Mouse (Mus musculus) intestine, embryonic 14.5 days (tissue): ENCODE results near the gene Chn2. TPM values are rescaled to one million over a fixed set of nuclear protein-coding genes. Genes with fewer than 3 reads are reported as not detected.

Experiments
- ATAC-seq: fragments of 200-750 bp; cut with Nextera tagmentation; replicated peaks from 2 replicates; pipeline ENCODE4 v1.8.0; 2017; ENCODE audit warnings: low read depth, moderate number of reproducible peaks, moderate TSS enrichment, moderate library complexity; ENCODE audit not compliant: low FRiP score, low TSS enrichment
- DNase-seq: peaks from one replicate; pipeline ENCODE4 v3.0.0-alpha.2; 2018; ENCODE audit warnings: low spot score
- H3K27ac ChIP-seq: fragments of 300-500 bp; sonication (generic); 2 replicates; pipeline ENCODE4 v1.5.1; 2014; ENCODE audit warnings: low read depth, mild to moderate bottlenecking, control low read depth
- H3K27me3 ChIP-seq: fragments of 300-500 bp; sonication (generic); replicated peaks from 2 replicates; pipeline ENCODE4 v1.6.1; 2014; ENCODE audit warnings: low read length, control low read depth; ENCODE audit not compliant: control insufficient read depth, insufficient read depth
- H3K36me3 ChIP-seq: fragments of 300-500 bp; sonication (generic); 2 replicates; pipeline ENCODE4 v1.6.1; 2014; ENCODE audit warnings: low read length, control low read depth; ENCODE audit not compliant: control insufficient read depth, insufficient read depth
- H3K4me1 ChIP-seq: fragments of 300-500 bp; sonication (generic); replicated peaks from 2 replicates; pipeline ENCODE4 v1.6.1; 2014; ENCODE audit warnings: low read length, control low read depth, mixed read lengths; ENCODE audit not compliant: control insufficient read depth, insufficient read depth
- H3K4me2 ChIP-seq: fragments of 300-500 bp; sonication (generic); 2 replicates; pipeline ENCODE4 v1.6.1; 2014; ENCODE audit warnings: low read length
- H3K4me3 ChIP-seq: fragments of 300-500 bp; sonication (generic); 2 replicates; pipeline ENCODE4 v1.5.1; 2014; ENCODE audit warnings: low read depth, low read length, control low read depth, mixed read lengths
- H3K9ac ChIP-seq: fragments of 300-500 bp; sonication (generic); 2 replicates; pipeline ENCODE4 v1.6.1; 2014; ENCODE audit warnings: mild to moderate bottlenecking, low read length
- H3K9me3 ChIP-seq: fragments of 300-500 bp; sonication (generic); 2 replicates; pipeline ENCODE4 v1.6.1; 2016; ENCODE audit warnings: low read length, control low read depth; ENCODE audit not compliant: control insufficient read depth
- WGBS: fragments of 180-500 bp; shearing (Covaris S2); extraction: QIAGEN DNeasy Blood & Tissue Kit; methylation state at CpG from one replicate; pipeline ENCODE4 v1.1.7; 2014; 5-methylcytosine and 5-hydroxymethylcytosine counted together
- polyA plus RNA-seq: library from polyadenylated mRNA; unstranded; fragments of >200 nt; fragmentation: Nextera tagmentation; extraction: Ambion mirVana; gene quantifications from 2 replicates; pipeline ENCODE4 v1.2.1, GENCODE M21; 2014

The Chn2 gene
- polyA plus RNA-seq, 1 experiment from 2014 or later, result 25.0 TPM

DNA sequence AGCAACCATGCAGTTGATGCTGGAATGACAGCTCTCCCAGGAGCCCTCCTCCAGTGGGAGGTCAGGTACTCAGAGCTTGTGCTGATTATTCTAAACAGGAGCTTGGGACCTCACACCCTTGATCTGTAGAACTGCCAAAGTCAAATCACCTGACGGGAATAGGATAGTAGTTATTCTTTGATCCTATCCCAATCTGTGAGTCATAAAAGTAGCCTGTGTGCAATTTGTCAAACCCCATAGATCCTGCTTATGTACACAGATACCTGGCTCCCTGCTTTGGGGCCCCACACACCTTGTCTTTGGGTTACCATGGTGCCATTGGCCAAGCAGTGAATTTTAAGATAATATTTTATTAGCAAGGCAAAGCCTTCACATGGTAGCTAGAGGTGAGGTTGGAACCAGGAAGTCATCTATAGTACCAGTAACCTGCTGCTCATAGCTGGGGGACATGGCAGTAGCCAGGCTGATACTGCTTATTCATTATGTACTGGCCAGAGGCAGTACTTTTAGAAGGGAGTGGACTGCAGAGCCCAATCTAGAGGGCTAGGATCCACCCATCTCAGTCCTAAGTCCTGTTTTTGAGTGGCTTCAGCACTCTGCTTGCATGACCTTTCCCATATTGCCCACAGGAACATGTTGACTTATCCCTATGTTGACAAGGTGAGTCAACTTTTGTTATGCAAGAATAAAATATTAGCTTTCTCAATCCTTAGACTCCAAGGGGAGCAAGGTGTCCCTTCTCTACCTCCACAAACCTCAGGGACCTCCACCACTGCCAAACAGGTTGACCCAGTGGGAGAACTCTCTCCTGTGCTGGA lies 139.9 kb downstream of the Chn2 start:
- Histone ChIP-seq H3K4me2 (no peak overlapping the region), H3K9ac (no peak overlapping the region), H3K27ac (no peak overlapping the region), H3K4me1 (no peaks in the 10 kb centered on the region), H3K27me3 (no peaks in the 10 kb centered on the region), H3K4me3 (no peak overlapping the region), H3K36me3 (no peaks in the 10 kb centered on the region), H3K9me3 (no peaks in the 10 kb centered on the region)
- WGBS, result 70% methylated on average over 1 of the region's 1 CpGs
- ATAC-seq, result peak; percentile 92
- DNase-seq, result no peak

DNA sequence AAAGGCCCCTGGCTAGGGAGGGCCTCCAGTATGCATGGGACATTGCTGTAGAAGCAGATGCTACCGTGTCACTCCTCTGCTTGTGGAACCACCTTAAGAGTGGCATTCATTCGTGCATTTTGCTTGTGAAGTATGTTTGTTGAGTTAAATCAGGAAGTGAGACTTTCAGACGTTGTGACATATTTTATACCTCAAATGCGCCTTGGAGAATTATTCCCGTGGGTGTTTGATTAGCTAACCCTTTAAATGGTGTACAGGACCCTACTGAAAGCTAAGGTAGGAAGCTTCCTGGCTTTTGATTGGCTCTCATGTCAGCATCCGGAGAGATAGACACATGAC lies 140.5 kb downstream of the Chn2 start:
- Histone ChIP-seq H3K36me3 (no peaks in the 10 kb centered on the region), H3K4me3 (no peak overlapping the region), H3K4me1 (no peaks in the 10 kb centered on the region), H3K27me3 (no peaks in the 10 kb centered on the region), H3K9me3 (no peaks in the 10 kb centered on the region), H3K9ac (no peak overlapping the region), H3K27ac (no peak overlapping the region), H3K4me2 (no peak overlapping the region)
- no peak for ATAC-seq
- DNase-seq, result no peak
- 75% methylated on average over 6 of the region's 6 CpGs for WGBS

- DNase-seq (no peak), ATAC-seq (no peak)
- Histone ChIP-seq H3K27ac (no peak overlapping the region), H3K4me3 (no peak overlapping the region), H3K9ac (no peak overlapping the region), H3K9me3 (no peaks in the 10 kb centered on the region), H3K4me1 (no peaks in the 10 kb centered on the region), H3K4me2 (no peak overlapping the region), H3K36me3 (no peaks in the 10 kb centered on the region), H3K27me3 (no peaks in the 10 kb centered on the region)
- WGBS, result 61% methylated on average over 14 of the region's 14 CpGs
These were observed 144.6 kb downstream of the Chn2 start for GRCm38 (mm10) chr6:54183825-54184578.

- DNase-seq, result no peak
- no peaks in the 10 kb centered on the region for H3K4me1 ChIP-seq
- H3K27ac ChIP-seq, result no peak overlapping the region
- H3K27me3 ChIP-seq, result no peaks in the 10 kb centered on the region
- H3K4me2 ChIP-seq, result no peak overlapping the region
- ATAC-seq, result no peak
- no peak overlapping the region for H3K4me3 ChIP-seq
- H3K9ac ChIP-seq, result no peak overlapping the region
- H3K36me3 ChIP-seq, result no peaks in the 10 kb centered on the region
- no peaks in the 10 kb centered on the region for H3K9me3 ChIP-seq
- 71% methylated on average over 7 of the region's 7 CpGs for WGBS
These were observed 154.4 kb downstream of the Chn2 start for GRCm38 (mm10) chr6:54193631-54194305.

DNA sequence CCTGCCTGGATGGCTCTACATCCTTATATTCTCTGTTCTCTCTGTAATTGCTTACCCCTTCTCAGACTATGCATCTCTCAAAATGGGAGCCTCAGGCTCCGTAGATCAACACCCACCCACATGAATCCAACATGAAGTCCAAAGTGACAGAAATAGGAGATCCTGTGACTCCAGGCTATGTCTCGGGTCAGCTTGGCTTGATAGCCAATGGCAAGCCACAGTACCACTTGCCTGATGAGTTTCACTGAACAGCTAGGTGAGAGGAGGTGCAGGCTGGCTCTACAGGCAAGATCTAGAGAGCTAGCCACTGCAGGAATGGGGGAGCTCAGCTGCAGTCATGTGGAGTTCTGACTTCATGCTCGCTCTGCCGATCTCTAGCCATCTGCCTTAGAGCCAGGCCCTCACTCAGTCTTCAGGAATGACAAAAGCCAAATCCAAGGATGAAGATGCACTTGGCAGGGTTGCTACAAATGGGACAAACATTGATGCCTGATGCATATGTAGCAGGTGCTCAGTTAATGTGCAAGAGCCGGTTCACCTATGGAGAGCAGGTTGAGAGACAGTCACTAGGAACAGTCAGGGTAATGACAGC lies 158.6 kb downstream of the Chn2 start:
- H3K36me3 ChIP-seq, result no peaks in the 10 kb centered on the region

GRCm38 (mm10) chr6:54199516-54199915 lies 160.2 kb downstream of the Chn2 start:
- Histone ChIP-seq H3K27me3 (no peaks in the 10 kb centered on the region), H3K27ac (no peak overlapping the region), H3K4me2 (no peak overlapping the region), H3K4me1 (no peaks in the 10 kb centered on the region), H3K36me3 (no peaks in the 10 kb centered on the region), H3K4me3 (no peak overlapping the region), H3K9me3 (no peaks in the 10 kb centered on the region), H3K9ac (no peak overlapping the region)
- DNase-seq (no peak), ATAC-seq (no peak)
- 48% methylated on average over 4 of the region's 4 CpGs for WGBS

More for the DNA sequence above, 158.6 kb downstream of the Chn2 start:
- Histone ChIP-seq H3K4me1 (no peaks in the 10 kb centered on the region), H3K27me3 (no peaks in the 10 kb centered on the region), H3K4me3 (no peak overlapping the region), H3K9ac (no peak overlapping the region), H3K4me2 (no peak overlapping the region), H3K27ac (no peak overlapping the region), H3K9me3 (no peaks in the 10 kb centered on the region)
- DNase-seq (no peak), ATAC-seq (no peak)
- WGBS, result 88% methylated on average over 5 of the region's 5 CpGs

DNA sequence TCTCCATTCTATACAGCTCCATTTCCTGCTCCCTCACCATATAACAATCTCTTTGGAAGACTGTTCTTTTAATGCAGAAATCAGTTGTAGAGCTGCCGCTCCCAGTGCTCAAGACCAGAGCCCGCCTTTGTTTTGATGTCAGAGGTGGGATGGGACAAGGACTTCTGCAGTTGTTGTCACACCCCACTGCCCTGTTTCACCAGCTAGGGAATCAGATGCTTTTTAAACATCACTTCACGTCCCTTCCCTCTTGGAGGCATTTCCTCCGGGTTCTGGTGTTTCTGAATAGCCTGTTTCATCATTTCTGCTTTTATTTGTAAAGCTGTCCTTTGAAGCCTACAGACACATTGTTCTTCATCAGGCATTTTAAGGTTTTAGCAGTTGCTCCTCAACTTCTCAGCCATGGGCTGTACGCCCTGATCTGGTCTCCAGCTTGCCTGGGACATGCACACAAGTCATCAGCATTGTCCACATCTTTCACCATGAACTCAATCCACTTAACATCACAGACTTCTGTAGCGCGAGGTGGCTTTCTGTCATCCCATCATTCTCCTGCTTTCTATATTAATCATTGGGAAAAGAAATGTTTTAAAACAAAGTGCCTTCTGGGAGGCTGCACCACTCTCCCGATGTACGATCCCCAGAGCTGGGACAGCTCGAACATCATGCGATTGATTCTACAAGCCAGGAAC lies 160.8 kb downstream of the Chn2 start:
- Histone ChIP-seq H3K9me3 (no peaks in the 10 kb centered on the region), H3K4me3 (no peak overlapping the region), H3K9ac (no peak overlapping the region), H3K4me1 (no peaks in the 10 kb centered on the region), H3K36me3 (no peaks in the 10 kb centered on the region), H3K4me2 (no peak overlapping the region), H3K27me3 (no peaks in the 10 kb centered on the region), H3K27ac (no peak overlapping the region)
- ATAC-seq (no peak), DNase-seq (no peak)
- 76% methylated on average over 11 of the region's 11 CpGs for WGBS
